Mouse (Mus musculus) liver, embryonic 11.5 days (tissue): ENCODE measurements around the gene Pitpnm2. TPM values are rescaled to one million over a fixed set of nuclear protein-coding genes. Genes with fewer than 3 reads are reported as not detected.

Source experiments
- ATAC-seq: fragments of 200-750 bp; cut with Nextera tagmentation; replicated peaks from 2 replicates; pipeline ENCODE4 v1.8.0; 2017; ENCODE audit warnings: moderate number of reproducible peaks, mild to moderate bottlenecking, moderate TSS enrichment, moderate library complexity; ENCODE audit not compliant: low FRiP score
- DNase-seq: peaks from one replicate; pipeline ENCODE4 v3.0.0-alpha.2; 2017; ENCODE audit warnings: low spot score
- H3K27ac ChIP-seq: fragments of 300-500 bp; sonication (generic); 2 replicates; pipeline ENCODE4 v1.5.1; 2014; ENCODE audit warnings: mild to moderate bottlenecking, low read depth, low read length, control low read depth
- H3K27me3 ChIP-seq: fragments of 300-500 bp; sonication (generic); replicated peaks from 2 replicates; pipeline ENCODE4 v1.6.1; 2014; ENCODE audit warnings: low read length, mixed read lengths; ENCODE audit not compliant: control insufficient read depth, insufficient read depth
- H3K36me3 ChIP-seq: fragments of 300-500 bp; sonication (generic); 2 replicates; pipeline ENCODE4 v1.6.1; 2014; ENCODE audit warnings: mild to moderate bottlenecking, low read length, moderate library complexity, mixed read lengths; ENCODE audit not compliant: control insufficient read depth, insufficient read depth
- H3K4me1 ChIP-seq: fragments of 300-500 bp; sonication (generic); replicated peaks from 2 replicates; pipeline ENCODE4 v1.6.1; 2014; ENCODE audit warnings: low read length, mixed read lengths; ENCODE audit not compliant: control insufficient read depth, insufficient read depth
- H3K4me2 ChIP-seq: fragments of 300-500 bp; sonication (generic); 2 replicates; pipeline ENCODE4 v1.6.1; 2014; ENCODE audit warnings: mild to moderate bottlenecking, control low read depth, moderate library complexity
- H3K4me3 ChIP-seq: fragments of 300-500 bp; sonication (generic); 2 replicates; pipeline ENCODE4 v1.5.1; 2014; ENCODE audit warnings: low read depth, low read length, control low read depth
- H3K9ac ChIP-seq: fragments of 300-500 bp; sonication (generic); 2 replicates; pipeline ENCODE4 v1.6.1; 2014; ENCODE audit warnings: low read depth, low read length, control low read depth
- H3K9me3 ChIP-seq: fragments of 300-500 bp; sonication (generic); 2 replicates; pipeline ENCODE4 v1.6.1; 2016; ENCODE audit warnings: low read length, inconsistent platforms, mixed read lengths; ENCODE audit not compliant: control insufficient read depth
- WGBS: fragments of 180-500 bp; shearing (Covaris S2); extraction: QIAGEN DNeasy Blood & Tissue Kit; methylation state at CpG from one replicate; pipeline ENCODE4 v1.1.7; 2014; 5-methylcytosine and 5-hydroxymethylcytosine counted together
- polyA plus RNA-seq: library from polyadenylated mRNA; unstranded; fragments of >200 nt; fragmentation: Nextera tagmentation; extraction: Ambion mirVana; gene quantifications from 2 replicates; pipeline ENCODE4 v1.2.1, GENCODE M21; 2014

Pitpnm2 gene
- polyA plus RNA-seq, 1 experiment from 2014 or later, result 5.9 TPM

DNA sequence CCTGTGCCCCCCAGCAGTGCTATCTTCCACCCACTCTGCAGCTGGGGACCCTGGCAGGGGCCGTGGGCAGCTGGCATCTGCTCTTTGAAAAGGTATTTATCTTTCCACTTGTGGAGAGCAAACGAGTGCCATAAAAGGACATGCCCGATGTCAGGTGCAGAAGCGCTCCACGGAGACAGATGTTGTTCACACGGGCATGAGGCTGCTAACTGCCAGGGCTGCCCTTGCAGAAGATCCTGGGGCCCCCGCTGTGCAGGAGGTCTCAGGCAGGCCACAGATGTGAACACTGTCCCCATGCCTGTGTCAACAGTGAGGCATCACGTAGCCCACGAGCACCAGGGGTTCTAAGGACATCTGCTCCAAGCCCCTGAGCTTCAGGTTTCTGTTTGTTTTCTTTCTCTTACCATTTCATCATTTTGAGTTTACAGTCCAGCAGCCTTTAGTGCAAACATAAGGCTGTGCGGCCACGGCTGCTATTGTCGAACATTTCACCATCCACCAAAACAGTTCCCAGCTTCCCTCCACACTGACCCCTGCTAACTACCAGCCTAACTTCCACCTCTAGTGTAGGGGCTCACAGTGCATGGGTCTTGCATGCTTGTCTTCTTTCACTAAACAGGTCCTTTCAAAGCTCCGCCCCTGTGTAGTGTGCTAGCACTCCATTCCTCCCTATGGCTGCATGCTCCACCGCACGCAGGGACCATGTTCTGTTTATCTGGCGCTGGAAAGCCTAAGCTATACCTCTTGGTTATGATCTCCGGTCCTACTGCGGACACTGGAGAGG lies 17.0 kb downstream of the Pitpnm2 start:
- Histone ChIP-seq H3K27me3 (no peaks in the 10 kb centered on the region), H3K9ac (no peak overlapping the region), H3K27ac (peak overlapping the region; percentile 72), H3K4me2 (peak overlapping the region; percentile 15; the same call in 1 of the 2 replicates), H3K4me3 (no peak overlapping the region), H3K9me3 (no peaks in the 10 kb centered on the region), H3K36me3 (no peaks in the 10 kb centered on the region), H3K4me1 (peaks cover 39% of the 10 kb centered on the region)
- 69% methylated on average over 18 of the region's 18 CpGs for WGBS
- DNase-seq, result no peak
- peak; percentile 32; the same call in 1 of the 2 replicates for ATAC-seq

- ATAC-seq, result no peak
- H3K4me3 ChIP-seq, result no peak overlapping the region
- H3K4me2 ChIP-seq, result no peak overlapping the region
- H3K4me1 ChIP-seq, result peaks cover 46% of the 10 kb centered on the region
- no peak for DNase-seq
- no peak overlapping the region for H3K9ac ChIP-seq
- no peaks in the 10 kb centered on the region for H3K27me3 ChIP-seq
- no peaks in the 10 kb centered on the region for H3K9me3 ChIP-seq
- H3K36me3 ChIP-seq, result no peaks in the 10 kb centered on the region
- WGBS, result 77% methylated on average over 9 of the region's 9 CpGs
- no peak overlapping the region for H3K27ac ChIP-seq
Measured at GRCm38 (mm10) chr5:124230461-124230860, 19.1 kb downstream of the Pitpnm2 start.

DNA sequence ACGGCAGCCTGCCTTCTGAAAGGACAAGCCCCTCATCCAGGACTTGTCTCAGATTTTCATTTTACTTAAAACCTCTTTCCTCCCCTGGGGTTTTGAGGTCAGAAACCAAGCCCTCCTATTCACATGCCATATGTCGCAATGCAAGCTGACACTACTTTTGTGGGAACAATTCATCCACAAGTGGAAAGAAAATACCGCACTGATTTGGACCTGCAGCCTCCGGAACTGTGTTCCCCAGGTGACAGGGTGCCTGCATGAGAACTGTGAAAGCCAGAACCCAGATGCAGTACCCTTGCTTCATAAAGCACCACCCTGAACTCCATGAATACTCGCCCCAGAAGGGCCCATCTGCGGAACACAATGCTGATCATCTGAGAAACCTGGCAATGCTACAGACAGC lies 22.4 kb downstream of the Pitpnm2 start:
- H3K9ac ChIP-seq, result no peak overlapping the region
- peaks cover 24% of the 10 kb centered on the region for H3K4me1 ChIP-seq
- 76% methylated on average over 6 of the region's 6 CpGs for WGBS
- ATAC-seq, result no peak
- no peak for DNase-seq
- no peaks in the 10 kb centered on the region for H3K9me3 ChIP-seq
- H3K27ac ChIP-seq, result peak overlapping the region; percentile 64
- no peak overlapping the region for H3K4me2 ChIP-seq
- H3K36me3 ChIP-seq, result no peaks in the 10 kb centered on the region
- H3K4me3 ChIP-seq, result no peak overlapping the region
- no peaks in the 10 kb centered on the region for H3K27me3 ChIP-seq

GRCm38 (mm10) chr5:124226494-124226893 lies 23.1 kb downstream of the Pitpnm2 start:
- 50% methylated on average over 4 of the region's 4 CpGs for WGBS
- Histone ChIP-seq H3K27ac (peak overlapping the region; percentile 64), H3K9me3 (no peaks in the 10 kb centered on the region), H3K36me3 (no peaks in the 10 kb centered on the region), H3K4me1 (peaks cover 23% of the 10 kb centered on the region), H3K27me3 (no peaks in the 10 kb centered on the region), H3K4me2 (no peak overlapping the region; the same call in 1 of the 2 replicates), H3K4me3 (no peak overlapping the region), H3K9ac (no peak overlapping the region)
- DNase-seq (no peak), ATAC-seq (peak; percentile 66; the same call in 1 of the 2 replicates)

DNA sequence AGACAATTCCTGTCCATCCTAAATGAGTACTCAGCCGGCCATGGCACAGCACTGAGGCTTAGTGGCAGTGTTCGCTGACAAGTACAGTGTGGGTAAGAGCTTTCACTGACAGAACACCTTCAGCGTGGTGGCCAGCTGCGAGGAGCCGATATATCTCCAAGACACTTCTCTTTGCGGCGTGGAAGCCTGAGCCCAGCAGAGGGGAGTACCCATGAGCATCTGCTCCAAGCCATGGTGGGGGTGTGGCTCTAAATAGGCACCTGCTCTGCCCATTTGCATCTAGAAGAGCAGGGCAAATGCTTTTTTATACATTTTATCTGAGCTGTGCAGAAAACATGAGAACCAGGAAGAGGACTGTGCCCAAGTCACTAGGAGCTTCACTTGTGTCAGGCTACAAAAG lies 23.7 kb downstream of the Pitpnm2 start:
- no peaks in the 10 kb centered on the region for H3K36me3 ChIP-seq
- H3K4me1 ChIP-seq, result peaks cover 23% of the 10 kb centered on the region
- 66% methylated on average over 7 of the region's 7 CpGs for WGBS
- H3K27me3 ChIP-seq, result no peaks in the 10 kb centered on the region
- H3K9ac ChIP-seq, result no peak overlapping the region
- H3K4me2 ChIP-seq, result no peak overlapping the region; the same call in 1 of the 2 replicates
- H3K9me3 ChIP-seq, result no peaks in the 10 kb centered on the region
- ATAC-seq, result peak; percentile 58
- H3K4me3 ChIP-seq, result no peak overlapping the region
- H3K27ac ChIP-seq, result peak overlapping the region; percentile 64
- DNase-seq, result no peak

DNA sequence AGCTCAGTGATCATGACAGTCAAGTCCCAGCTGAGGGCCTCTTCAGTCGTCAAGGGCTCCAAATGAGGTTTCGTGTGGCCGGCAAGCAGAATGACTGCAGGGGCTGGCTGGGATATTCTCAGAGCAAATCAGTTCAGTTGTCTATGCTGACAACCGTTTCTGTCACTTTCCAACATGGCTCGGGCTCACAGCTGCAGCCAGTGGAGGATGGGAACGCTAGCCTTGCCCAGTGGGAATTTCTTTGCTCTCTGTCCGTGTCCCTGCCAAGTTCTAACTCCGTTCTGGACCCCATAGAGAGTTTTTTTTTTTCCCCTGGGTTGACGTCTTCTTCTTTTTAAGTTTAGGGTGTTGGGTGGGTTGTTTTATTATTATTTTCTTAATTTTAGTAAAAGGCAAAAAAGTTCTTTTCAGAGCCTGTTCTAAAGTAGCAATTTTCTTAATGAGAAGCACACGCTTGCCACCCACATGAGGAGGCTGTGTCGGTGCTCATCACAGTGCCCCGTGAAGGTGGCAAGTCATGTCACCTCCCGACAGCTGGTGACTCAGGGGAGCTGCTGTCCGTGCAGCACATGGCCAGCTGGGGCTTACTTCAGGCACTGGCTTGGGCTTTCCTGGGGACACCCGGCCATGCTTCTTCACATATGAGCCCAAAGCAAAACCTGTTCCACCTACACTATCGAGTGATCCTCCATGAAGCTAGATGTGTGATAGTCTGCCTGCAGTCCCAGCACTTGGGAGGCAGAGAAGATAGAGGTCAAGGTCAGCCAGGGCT lies 25.1 kb downstream of the Pitpnm2 start:
- WGBS, result 84% methylated on average over 16 of the region's 16 CpGs
- DNase-seq (no peak), ATAC-seq (no peak)
- peaks cover 22% of the 10 kb centered on the region for H3K4me1 ChIP-seq
- H3K27me3 ChIP-seq, result no peaks in the 10 kb centered on the region
- H3K4me2 ChIP-seq, result no peak overlapping the region
- no peaks in the 10 kb centered on the region for H3K36me3 ChIP-seq
- no peak overlapping the region for H3K27ac ChIP-seq
- no peak overlapping the region for H3K4me3 ChIP-seq
- H3K9ac ChIP-seq, result no peak overlapping the region
- no peaks in the 10 kb centered on the region for H3K9me3 ChIP-seq

- no peak for ATAC-seq
- no peaks in the 10 kb centered on the region for H3K27me3 ChIP-seq
- no peak overlapping the region for H3K4me2 ChIP-seq
- no peaks in the 10 kb centered on the region for H3K9me3 ChIP-seq
- H3K4me1 ChIP-seq, result peaks cover 22% of the 10 kb centered on the region
- no peaks in the 10 kb centered on the region for H3K36me3 ChIP-seq
- no peak overlapping the region for H3K4me3 ChIP-seq
- no peak overlapping the region for H3K27ac ChIP-seq
- H3K9ac ChIP-seq, result no peak overlapping the region
- DNase-seq, result no peak
- 82% methylated on average over 8 of the region's 8 CpGs for WGBS
Measured at GRCm38 (mm10) chr5:124223574-124223973, 26.0 kb downstream of the Pitpnm2 start.

DNA sequence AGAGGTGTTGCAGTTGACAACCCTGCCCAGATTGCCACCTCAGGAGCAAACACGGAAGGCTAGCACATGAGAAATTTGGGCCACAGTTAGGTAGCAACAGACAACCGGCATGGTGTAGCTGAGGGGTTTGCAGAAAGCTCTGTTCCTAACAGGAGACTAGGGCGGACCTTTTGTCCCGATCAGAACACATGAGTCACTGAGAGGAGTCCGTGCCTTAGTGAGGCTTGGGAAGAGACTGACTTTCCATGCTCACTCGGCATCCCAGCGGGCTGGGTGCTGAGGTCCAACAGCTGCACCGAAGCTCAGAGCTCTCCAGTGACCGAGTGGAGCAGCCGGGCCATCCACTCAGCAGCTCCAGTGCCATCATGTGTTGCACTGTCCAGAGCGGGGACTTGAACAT lies 26.9 kb downstream of the Pitpnm2 start:
- Histone ChIP-seq H3K4me3 (no peak overlapping the region), H3K4me2 (no peak overlapping the region), H3K36me3 (no peaks in the 10 kb centered on the region), H3K9me3 (no peaks in the 10 kb centered on the region), H3K27me3 (no peaks in the 10 kb centered on the region), H3K27ac (no peak overlapping the region), H3K9ac (no peak overlapping the region; the same call in 1 of the 2 replicates), H3K4me1 (peaks cover 22% of the 10 kb centered on the region)
- WGBS, result 83% methylated on average over 11 of the region's 11 CpGs
- ATAC-seq (no peak), DNase-seq (no peak)
